Mouse (Mus musculus): ENCODE data around the gene Ddx59.

- TF ChIP-seq CTCF (conservative IDR thresholded peaks at IDR 0.05; ENCODE audit: low read length) (no peak), POU5F1 (IDR thresholded peaks at IDR 0.05; ENCODE audit: borderline replicate concordance, low read length) (no peak)
Observed at GRCm38 (mm10) chr1:136415756-136416126, 670 bp downstream of the Ddx59 start.
